Mouse (Mus musculus) C3H10T1/2 (cell line): ENCODE measurements around the gene Lhcgr. TPM values are rescaled to one million over a fixed set of nuclear protein-coding genes. Genes with fewer than 3 reads are reported as not detected.

Experiments used
- polyA plus RNA-seq, 2 experiments: library from polyadenylated mRNA; unstranded; fragments of >200 nt; fragmentation: generic; extraction: Trizol; gene quantifications; one replicate each; pipeline ENCODE4 v1.2.1; 2012; ENCODE audit warnings: missing spikeins in 2 of 2

Gene Lhcgr
- polyA plus RNA-seq, result not detected

DNA sequence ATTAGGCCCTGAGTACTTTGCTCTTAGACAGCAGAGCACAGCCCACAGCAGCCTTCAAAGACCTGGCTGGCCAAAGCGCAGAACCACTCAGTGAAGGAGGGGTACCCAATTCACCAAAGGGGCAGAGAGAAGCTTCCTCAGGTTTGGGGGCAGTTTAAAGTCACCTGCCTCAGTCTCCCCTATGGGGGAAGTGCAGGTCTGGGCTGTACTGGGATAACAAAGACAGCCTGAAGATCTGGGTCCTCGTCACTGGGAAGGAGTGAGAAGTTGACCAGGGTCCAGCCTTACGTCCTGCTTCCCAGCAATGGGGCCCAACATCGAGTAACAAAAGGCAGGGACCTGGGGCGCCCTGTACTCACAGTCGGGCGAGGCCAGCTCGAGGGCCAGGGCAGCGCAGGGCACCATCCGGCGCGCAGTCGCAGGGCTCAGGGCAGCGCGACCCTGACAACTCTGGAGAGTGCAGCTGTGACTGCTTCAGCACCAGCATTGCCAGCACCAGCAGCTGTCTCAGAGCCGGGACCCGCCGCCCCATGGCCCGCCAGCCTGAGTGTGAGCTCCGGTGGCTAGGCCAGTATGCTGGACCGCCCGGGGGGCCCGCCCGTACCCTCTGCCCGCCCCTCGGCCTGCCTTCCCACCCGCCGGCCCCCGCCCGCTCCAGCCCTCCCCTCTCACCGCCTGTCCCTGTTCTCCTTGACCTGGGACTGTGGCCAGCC lies at the start of gene Lhcgr:
Gene Lhcgr, minus strand, starts transcription at position 551 of the 713 bp plus-strand sequence.

DNA sequence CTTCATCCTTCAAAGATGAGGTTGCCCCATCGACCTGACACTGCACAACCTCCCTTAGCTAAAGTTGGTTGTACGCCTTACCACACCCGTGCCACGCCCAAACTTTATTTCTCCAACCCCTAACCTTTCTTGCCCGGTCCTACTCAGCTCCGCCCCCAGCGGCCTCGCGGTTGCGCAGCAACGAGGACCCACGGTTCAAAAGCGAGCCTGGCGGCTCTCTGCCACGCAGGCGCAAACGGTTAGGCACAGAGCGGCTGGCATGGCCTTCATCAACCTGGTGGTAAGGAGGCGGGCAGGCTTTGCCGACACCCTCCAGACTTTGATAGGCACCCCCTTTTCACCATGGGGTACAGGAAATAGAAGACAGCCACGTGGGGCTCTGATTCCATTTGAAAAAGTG lies 123.3 kb downstream of the Lhcgr start, which contains the start of gene Gtf2a1l:
Gene Gtf2a1l, plus strand, starts transcription at position 209 of the 400 bp plus-strand sequence.

Other genes starting within 250 kb of the Lhcgr start
- 10 to 100 TPM in 1 of 2 experiments, 1 to 10 TPM in 1; 1.5 to 21.7 TPM for gene Ston1, start 194.3 kb downstream of the Lhcgr start, polyA plus RNA-seq
- not detected for gene Gtf2a1l, start 123.3 kb downstream of the Lhcgr start, polyA plus RNA-seq